Mouse (Mus musculus) olfactory bulb, adult 2 months (tissue): ENCODE data around the gene Mcoln2.

ENCODE experiments used
- CTCF ChIP-seq: fragments of 200-500 bp; IDR thresholded peaks from 2 replicates; pipeline ENCODE4 v1.5.1; 2012; ENCODE audit warnings: low read depth, mild to moderate bottlenecking, low read length, moderate library complexity; ENCODE audit not compliant: insufficient read depth
- POLR2A ChIP-seq: fragments of 200-500 bp; IDR thresholded peaks from 2 replicates; pipeline ENCODE4 v1.6.1; 2012; ENCODE audit warnings: mild to moderate bottlenecking, low read depth, low read length, moderate library complexity; ENCODE audit not compliant: insufficient read depth

DNA sequence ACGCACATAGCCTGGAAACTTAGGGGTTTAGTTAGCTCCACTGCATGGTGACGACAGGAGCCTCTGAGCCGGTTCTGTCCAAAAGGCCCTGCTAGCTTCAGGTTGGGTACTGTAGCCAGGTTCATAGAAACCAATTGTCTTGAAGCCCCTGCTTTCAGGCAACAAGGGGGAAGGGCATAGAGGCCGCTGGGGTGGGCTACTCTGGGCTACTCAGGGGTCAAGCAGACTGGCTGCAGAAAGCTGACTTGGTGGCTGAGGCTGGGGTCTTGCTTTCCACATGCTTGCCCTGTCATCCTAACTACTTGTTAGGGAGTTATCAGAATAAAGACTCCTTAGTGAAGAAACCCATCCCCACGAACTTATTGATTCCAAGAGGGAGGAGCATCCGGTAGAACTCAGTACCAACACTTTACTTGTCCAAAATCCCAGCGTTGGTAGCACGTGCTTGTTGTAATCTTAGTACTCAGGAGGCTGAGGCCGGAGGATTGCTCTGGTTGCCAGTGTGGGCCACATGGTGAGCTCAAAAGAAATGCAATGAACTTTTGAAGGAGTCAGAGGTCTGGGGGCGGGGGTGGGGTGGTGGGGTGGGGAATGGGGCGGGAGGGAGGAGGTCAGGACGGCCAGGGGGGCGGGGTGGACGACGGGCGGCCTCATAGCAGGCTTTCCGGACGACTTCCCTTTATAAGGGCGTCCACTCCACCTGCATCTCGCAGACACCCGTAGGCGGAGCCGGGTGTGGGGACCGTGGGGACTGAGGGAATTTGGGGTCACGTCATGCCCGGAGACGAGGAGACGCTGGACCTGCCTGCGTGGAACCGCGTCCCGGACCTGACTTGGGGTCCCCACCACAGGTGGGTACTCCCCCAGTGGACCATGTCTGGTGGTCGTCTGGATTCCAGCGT, at the start of gene Mcoln2:
- TF ChIP-seq POLR2A (no peak), CTCF (no peak)
